Mouse (Mus musculus): ENCODE data around the gene Efna4.

GRCm38 (mm10) chr3:89380291-89380690 lies 42.5 kb upstream of the Efna4 start:
- TF ChIP-seq EP300 (IDR thresholded peaks at IDR 0.05; ENCODE audit: low read depth) (no peak), CTCF (IDR thresholded peaks at IDR 0.05; ENCODE audit: low read depth) (no peak)

All from liver, postnatal 0 days (tissue).